Mouse (Mus musculus) lung, embryonic 14.5 days (tissue): ENCODE data around the gene Klrb1b. TPM values are rescaled to one million over a fixed set of nuclear protein-coding genes. Genes with fewer than 3 reads are reported as not detected.

Experiments
- ATAC-seq: fragments of 200-750 bp; cut with Nextera tagmentation; 2 replicates; pipeline ENCODE4 v1.8.0; 2017; ENCODE audit warnings: mild to moderate bottlenecking, moderate TSS enrichment, moderate library complexity; ENCODE audit not compliant: insufficient read depth
- DNase-seq: peaks from one replicate; pipeline ENCODE4 v3.0.0-alpha.2; 2015
- H3K27ac ChIP-seq: fragments of 300-500 bp; sonication (generic); 2 replicates; pipeline ENCODE4 v1.5.1; 2014; ENCODE audit warnings: low read depth, mild to moderate bottlenecking, moderate library complexity
- H3K27me3 ChIP-seq: fragments of 300-500 bp; sonication (generic); 2 replicates; pipeline ENCODE4 v1.6.1; 2014; ENCODE audit warnings: low read length, control low read depth; ENCODE audit not compliant: insufficient read depth
- H3K36me3 ChIP-seq: fragments of 300-500 bp; sonication (generic); 2 replicates; pipeline ENCODE4 v1.6.1; 2014; ENCODE audit warnings: control low read depth; ENCODE audit not compliant: insufficient read depth
- H3K4me1 ChIP-seq: fragments of 300-500 bp; sonication (generic); 2 replicates; pipeline ENCODE4 v1.6.1; 2014; ENCODE audit warnings: antibody characterized with exemption, control low read depth; ENCODE audit not compliant: insufficient read depth
- H3K4me2 ChIP-seq: fragments of 300-500 bp; sonication (generic); 2 replicates; pipeline ENCODE4 v1.6.1; 2014; ENCODE audit warnings: mild to moderate bottlenecking
- H3K4me3 ChIP-seq: fragments of 300-500 bp; sonication (generic); 2 replicates; pipeline ENCODE4 v1.5.1; 2014; ENCODE audit warnings: low read depth, low read length
- H3K9ac ChIP-seq: fragments of 300-500 bp; sonication (generic); 2 replicates; pipeline ENCODE4 v1.6.1; 2014
- H3K9me3 ChIP-seq: fragments of 300-500 bp; sonication (generic); 2 replicates; pipeline ENCODE4 v1.6.1; 2016; ENCODE audit warnings: low read depth, low read length, control low read depth
- CTCF ChIP-seq: IDR thresholded peaks from 2 replicates; pipeline ENCODE4 v1.5.1; 2016; ENCODE audit warnings: antibody characterized with exemption, low read depth
- WGBS: fragments of 180-500 bp; shearing (Covaris S2); extraction: QIAGEN DNeasy Blood & Tissue Kit; methylation state at CpG from one replicate; pipeline ENCODE4 v1.1.7; 2014; 5-methylcytosine and 5-hydroxymethylcytosine counted together
- polyA plus RNA-seq: library from polyadenylated mRNA; unstranded; fragments of >200 nt; fragmentation: Nextera tagmentation; extraction: Ambion mirVana; gene quantifications from 2 replicates; pipeline ENCODE4 v1.2.1, GENCODE M21; 2014

The Klrb1b gene
- polyA plus RNA-seq, 1 experiment from 2014 or later, result not detected

GRCm38 (mm10) chr6:128854024-128854820, 28.1 kb upstream of the Klrb1b start:
- Histone ChIP-seq H3K27me3 (no peaks in the 10 kb centered on the region), H3K27ac (0 out of 2 replicates have a peak overlapping the region, but pooled peaks have one; percentile 12), H3K9ac (no peak overlapping the region), H3K4me2 (no peak overlapping the region), H3K4me1 (peaks cover 22% of the 10 kb centered on the region), H3K9me3 (no peaks in the 10 kb centered on the region), H3K4me3 (no peak overlapping the region), H3K36me3 (no peaks in the 10 kb centered on the region)
- DNase-seq, result peak; percentile 86
- peak; percentile 28; the same call in 1 of the 2 replicates for ATAC-seq
- WGBS, result 50% methylated on average over 12 of the region's 12 CpGs
- peak; percentile 80 for TF ChIP-seq CTCF

GRCm38 (mm10) chr6:128852766-128853165, 26.6 kb upstream of the Klrb1b start:
- H3K4me2 ChIP-seq, result no peak overlapping the region
- H3K9ac ChIP-seq, result no peak overlapping the region
- 76% methylated on average over 3 of the region's 3 CpGs for WGBS
- H3K9me3 ChIP-seq, result no peaks in the 10 kb centered on the region
- DNase-seq (no peak), ATAC-seq (no peak)
- H3K4me3 ChIP-seq, result no peak overlapping the region
- no peaks in the 10 kb centered on the region for H3K27me3 ChIP-seq
- TF ChIP-seq CTCF, result no peak
- H3K4me1 ChIP-seq, result peaks cover 22% of the 10 kb centered on the region
- H3K36me3 ChIP-seq, result no peaks in the 10 kb centered on the region
- H3K27ac ChIP-seq, result no peak overlapping the region

DNA sequence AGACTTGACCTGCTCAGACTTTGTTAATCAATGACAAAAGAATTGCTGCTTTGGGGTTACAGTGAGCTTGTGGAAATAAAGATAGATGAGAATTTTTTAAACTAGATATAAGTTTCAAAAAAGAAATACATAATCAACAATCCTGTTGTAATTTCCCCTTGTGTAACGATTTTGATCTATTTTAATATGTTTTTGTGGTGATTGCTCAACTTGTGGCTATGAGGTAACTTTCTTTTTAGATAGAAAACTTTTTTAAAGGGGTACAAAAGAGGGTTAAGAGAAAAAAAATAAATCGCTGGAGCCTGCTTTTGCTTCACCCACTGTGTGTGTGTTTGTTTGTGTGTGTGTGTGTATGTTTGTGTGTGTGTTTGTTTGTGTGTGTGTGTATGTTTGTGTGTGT, 25.0 kb upstream of the Klrb1b start:
- no peak overlapping the region for H3K4me3 ChIP-seq
- no peak for DNase-seq
- no peak for ATAC-seq
- WGBS, result 61% methylated on average over 2 of the region's 2 CpGs
- peaks cover 21% of the 10 kb centered on the region for H3K4me1 ChIP-seq
- no peak for TF ChIP-seq CTCF
- H3K9ac ChIP-seq, result no peak overlapping the region
- H3K9me3 ChIP-seq, result no peaks in the 10 kb centered on the region
- H3K36me3 ChIP-seq, result no peaks in the 10 kb centered on the region
- no peaks in the 10 kb centered on the region for H3K27me3 ChIP-seq
- no peak overlapping the region for H3K4me2 ChIP-seq
- H3K27ac ChIP-seq, result peak overlapping the region; percentile 75

DNA sequence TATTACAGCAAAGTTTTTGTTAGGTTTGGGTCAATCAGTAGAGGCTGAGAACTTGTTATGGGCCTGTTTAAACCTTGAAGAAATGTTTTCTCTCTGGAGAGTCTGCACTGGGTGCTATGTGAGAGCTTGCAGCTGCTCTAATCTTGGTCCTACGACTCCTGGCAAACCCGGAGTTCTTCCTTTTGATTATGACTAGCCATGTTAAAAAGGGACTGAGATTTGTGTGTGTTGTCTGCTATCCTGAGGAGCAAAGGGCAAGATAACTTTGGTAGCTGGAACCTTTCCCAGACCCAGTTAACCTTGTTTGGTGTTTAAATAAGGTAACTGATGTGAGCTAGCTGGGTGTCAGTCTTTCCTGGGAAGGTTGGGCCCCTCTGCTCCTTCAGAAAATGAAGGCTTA, 24.5 kb upstream of the Klrb1b start:
- Histone ChIP-seq H3K4me3 (no peak overlapping the region), H3K9me3 (no peaks in the 10 kb centered on the region), H3K27ac (peak overlapping the region; percentile 75), H3K9ac (no peak overlapping the region), H3K36me3 (no peaks in the 10 kb centered on the region), H3K4me2 (no peak overlapping the region), H3K27me3 (no peaks in the 10 kb centered on the region), H3K4me1 (peaks cover 16% of the 10 kb centered on the region)
- WGBS, result 27% methylated on average over 2 of the region's 2 CpGs
- no peak for TF ChIP-seq CTCF
- DNase-seq (peak; percentile 94), ATAC-seq (peak; percentile 73)

- Histone ChIP-seq H3K27me3 (no peaks in the 10 kb centered on the region), H3K4me1 (peaks cover 12% of the 10 kb centered on the region; the same call in 1 of the 2 replicates), H3K4me2 (no peak overlapping the region), H3K27ac (peak overlapping the region; percentile 75), H3K4me3 (no peak overlapping the region), H3K36me3 (no peaks in the 10 kb centered on the region), H3K9me3 (no peaks in the 10 kb centered on the region), H3K9ac (no peak overlapping the region)
- 53% methylated on average over 2 of the region's 2 CpGs for WGBS
- ATAC-seq (peak; percentile 13; the same call in 1 of the 2 replicates), DNase-seq (peak; percentile 90)
- peak; percentile 80 for TF ChIP-seq CTCF
These were observed 23.8 kb upstream of the Klrb1b start for GRCm38 (mm10) chr6:128849902-128850301.

GRCm38 (mm10) chr6:128847401-128847800, 21.3 kb upstream of the Klrb1b start:
- H3K4me2 ChIP-seq, result no peak overlapping the region
- ATAC-seq (no peak), DNase-seq (no peak)
- no peak overlapping the region for H3K27ac ChIP-seq
- H3K27me3 ChIP-seq, result no peaks in the 10 kb centered on the region
- no peak overlapping the region for H3K9ac ChIP-seq
- H3K9me3 ChIP-seq, result no peaks in the 10 kb centered on the region
- H3K36me3 ChIP-seq, result no peaks in the 10 kb centered on the region
- H3K4me3 ChIP-seq, result no peak overlapping the region
- TF ChIP-seq CTCF, result no peak
- H3K4me1 ChIP-seq, result 0 out of 2 replicates have a peak, but pooled peaks cover 6% of the 10 kb centered on the region
- WGBS, result 96% methylated on average over 4 of the region's 4 CpGs

DNA sequence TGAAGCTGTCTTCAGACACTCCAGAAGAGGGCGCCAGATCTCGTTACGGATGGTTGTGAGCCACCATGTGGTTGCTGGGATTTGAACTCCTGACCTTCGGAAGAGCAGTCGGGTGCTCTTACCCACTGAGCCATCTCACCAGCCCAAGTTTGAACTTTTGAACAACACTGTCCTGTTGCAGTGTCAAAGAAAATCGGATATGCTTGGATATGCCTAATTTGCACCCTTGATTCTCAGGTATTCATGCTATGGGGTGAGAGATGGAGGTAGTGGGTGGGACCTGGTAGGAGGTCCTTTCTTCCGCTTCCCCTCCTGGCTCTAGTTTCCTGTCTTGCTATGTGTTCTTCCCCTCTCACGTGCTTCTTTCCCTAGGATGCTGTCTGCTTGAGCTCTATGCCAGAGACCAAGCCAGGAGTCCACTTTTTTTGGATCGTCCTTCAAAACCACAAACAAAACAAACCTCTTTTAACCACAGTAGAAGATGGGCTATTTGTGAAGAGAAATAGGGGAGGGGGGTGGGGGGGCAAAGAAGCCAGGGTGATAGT, 19.9 kb upstream of the Klrb1b start:
- WGBS, result 61% methylated on average over 6 of the region's 9 CpGs
- no peaks in the 10 kb centered on the region for H3K36me3 ChIP-seq
- H3K9ac ChIP-seq, result no peak overlapping the region
- ATAC-seq (no peak), DNase-seq (no peak)
- H3K4me2 ChIP-seq, result no peak overlapping the region
- no peaks in the 10 kb centered on the region for H3K9me3 ChIP-seq
- H3K4me3 ChIP-seq, result no peak overlapping the region
- no peak for TF ChIP-seq CTCF
- no peaks in the 10 kb centered on the region for H3K27me3 ChIP-seq
- no peak overlapping the region for H3K27ac ChIP-seq
- H3K4me1 ChIP-seq, result 0 out of 2 replicates have a peak, but pooled peaks cover 6% of the 10 kb centered on the region
